Mouse (Mus musculus) thymus, adult 2 months (tissue): ENCODE data around the gene Ccdc180.

Experiments used
- CTCF ChIP-seq: fragments of 200-500 bp; IDR thresholded peaks from 2 replicates; pipeline ENCODE4 v1.5.1; 2012; ENCODE audit warnings: mild to moderate bottlenecking, control low read depth, low read length, moderate library complexity, borderline replicate concordance; ENCODE audit not compliant: control insufficient read depth, poor library complexity, insufficient read depth; ENCODE audit errors: extremely low read depth
- POLR2A ChIP-seq: fragments of 200-500 bp; IDR thresholded peaks from 2 replicates; pipeline ENCODE4 v1.6.1; 2012; ENCODE audit warnings: mild to moderate bottlenecking, low read length, control low read depth, moderate library complexity; ENCODE audit not compliant: control insufficient read depth, poor library complexity, insufficient read depth; ENCODE audit errors: extremely low read depth

- TF ChIP-seq CTCF (no peak), POLR2A (no peak)
These were observed at the start of gene Ccdc180 for GRCm38 (mm10) chr4:45890066-45890761.
